Mouse (Mus musculus): ENCODE measurements around the gene Gtf3c5. TPM values are rescaled to one million over a fixed set of nuclear protein-coding genes. Genes with fewer than 3 reads are reported as not detected.

Gtf3c5 gene
- polyA plus RNA-seq, 1 experiment, result 29.0 TPM

DNA sequence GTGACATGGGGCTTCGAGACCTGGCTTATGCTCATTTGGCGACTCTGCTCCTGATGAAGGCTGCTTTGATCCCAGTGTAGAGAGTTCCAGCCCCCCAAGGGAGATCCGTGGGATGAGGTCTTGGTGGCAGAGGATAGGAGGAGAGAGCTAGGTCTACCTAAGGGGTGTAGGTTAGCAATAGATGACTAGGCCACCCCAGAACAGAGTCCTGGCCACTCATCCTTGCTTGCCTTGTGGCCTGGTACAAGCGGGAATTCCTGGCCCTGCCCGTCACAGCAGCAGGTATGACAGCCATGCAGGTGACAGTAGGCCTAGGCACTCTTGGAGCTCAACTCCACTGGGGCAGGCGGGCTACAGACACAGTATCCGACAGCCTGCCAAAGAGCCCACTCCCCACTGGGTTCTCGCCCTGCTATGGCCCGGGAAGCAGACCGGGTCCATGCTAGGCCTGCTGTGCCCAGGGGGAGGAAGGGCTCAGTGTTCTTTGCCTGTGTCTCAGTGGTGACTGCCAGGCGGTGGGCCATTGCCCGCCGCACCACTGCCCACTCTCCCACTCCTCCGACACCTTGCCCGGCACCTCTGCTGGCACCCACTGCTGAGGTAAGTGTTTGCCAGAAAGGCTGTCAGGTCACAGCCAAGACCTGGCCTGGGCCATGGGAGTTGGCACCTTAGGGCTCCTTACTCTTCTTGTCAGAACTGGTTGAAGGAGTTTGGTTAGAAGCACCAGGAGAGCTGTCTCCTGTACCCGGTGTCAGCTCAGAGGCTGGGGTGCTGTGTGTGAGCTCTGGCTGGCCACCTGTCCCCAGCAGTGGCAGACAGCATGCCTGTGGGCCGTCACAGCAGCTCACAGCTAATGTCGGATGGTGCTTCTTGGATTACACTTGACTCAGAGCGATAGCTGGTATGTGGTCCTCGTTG, 55.9 kb downstream of the Gtf3c5 start:
- H3K4me1 ChIP-seq (ENCODE audit: control insufficient read depth, insufficient read depth, low read length), result no peaks in the 10 kb centered on the region
- H3K9ac ChIP-seq (ENCODE audit: low read depth, poor library complexity, severe bottlenecking), result no peak overlapping the region
- TF ChIP-seq EP300 (IDR thresholded peaks at IDR 0.05; ENCODE audit: insufficient read depth, low read depth, low read length), result no peak
- TF ChIP-seq POLR2A (IDR thresholded peaks at IDR 0.05; ENCODE audit: insufficient read depth, low read length), result no peak
- TF ChIP-seq CTCF (IDR thresholded peaks at IDR 0.05; ENCODE audit: low read depth, low read length), result no peak
- no peaks in the 10 kb centered on the region for H3K36me3 ChIP-seq (ENCODE audit: control insufficient read depth, insufficient read depth, low read length, poor library complexity, severe bottlenecking)
- H3K27me3 ChIP-seq (ENCODE audit: control insufficient read depth, insufficient read depth, low read length, poor library complexity, severe bottlenecking), result no peaks in the 10 kb centered on the region
- H3K9me3 ChIP-seq (replicated peaks; ENCODE audit: control insufficient read depth, insufficient read depth, low read length, poor library complexity, severe bottlenecking), result no peaks in the 10 kb centered on the region
- no peak overlapping the region for H3K4me3 ChIP-seq (ENCODE audit: low read depth, low read length)
- no peak overlapping the region for H3K27ac ChIP-seq (ENCODE audit: insufficient read depth, low read length)

DNA sequence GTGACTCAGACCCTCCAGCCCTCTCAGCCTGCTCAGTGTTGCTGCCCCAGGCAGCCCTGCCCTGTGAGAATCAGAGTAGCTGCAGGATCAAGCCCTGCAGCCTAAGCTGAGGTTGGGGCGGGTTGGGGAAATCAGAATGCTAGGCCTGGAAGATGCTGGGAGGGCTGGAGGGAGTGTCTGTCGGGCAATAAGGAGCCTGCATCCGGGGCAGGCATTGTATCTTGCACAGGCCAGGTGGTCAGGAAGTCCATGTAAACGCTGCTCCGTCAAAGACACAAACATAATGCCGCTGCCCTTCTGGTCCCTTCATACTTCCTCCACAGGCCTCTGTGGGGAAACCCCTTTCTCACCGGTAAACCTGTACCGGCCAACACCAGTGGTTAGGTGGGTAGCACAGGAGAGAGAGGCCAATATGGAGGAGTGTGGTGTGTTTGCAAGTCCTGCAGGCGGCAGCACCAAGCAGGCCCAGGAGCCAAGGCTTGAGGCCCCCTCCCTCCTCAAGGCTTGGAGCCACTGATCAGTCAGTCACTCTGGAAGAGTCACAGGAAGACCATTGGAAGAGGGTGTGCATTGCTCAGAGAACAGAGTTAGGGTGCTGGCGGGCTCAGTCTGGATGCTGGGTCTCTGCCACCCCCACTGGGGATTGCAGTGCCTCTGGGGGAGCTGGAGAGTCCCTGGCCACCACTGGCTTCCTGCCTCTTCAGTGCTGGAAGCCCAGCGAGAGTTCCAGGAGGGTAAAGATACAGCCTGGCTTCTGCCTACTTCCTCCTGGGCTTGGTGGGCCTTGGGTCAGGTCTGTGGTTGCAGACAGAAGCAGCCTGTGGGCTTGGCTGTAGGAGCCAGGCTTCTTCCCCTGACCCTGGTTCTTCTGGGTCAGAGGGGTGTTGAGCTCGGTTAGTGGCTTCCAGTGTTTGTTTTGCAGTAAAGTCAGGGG, 57.3 kb downstream of the Gtf3c5 start:
- Histone ChIP-seq H3K9me3 (replicated peaks; ENCODE audit: control insufficient read depth, insufficient read depth, low read length, poor library complexity, severe bottlenecking) (no peaks in the 10 kb centered on the region), H3K9ac (ENCODE audit: low read depth, poor library complexity, severe bottlenecking) (no peak overlapping the region), H3K27ac (ENCODE audit: insufficient read depth, low read length) (0 out of 2 replicates have a peak overlapping the region, but pooled peaks have one; percentile 10), H3K4me3 (ENCODE audit: low read depth, low read length) (no peak overlapping the region), H3K27me3 (ENCODE audit: control insufficient read depth, insufficient read depth, low read length, poor library complexity, severe bottlenecking) (no peaks in the 10 kb centered on the region), H3K36me3 (ENCODE audit: control insufficient read depth, insufficient read depth, low read length, poor library complexity, severe bottlenecking) (no peaks in the 10 kb centered on the region), H3K4me1 (ENCODE audit: control insufficient read depth, insufficient read depth, low read length) (no peaks in the 10 kb centered on the region)
- TF ChIP-seq EP300 (IDR thresholded peaks at IDR 0.05; ENCODE audit: insufficient read depth, low read depth, low read length) (0 out of 2 replicates have a peak, but pooled peaks have one; percentile 51), CTCF (IDR thresholded peaks at IDR 0.05; ENCODE audit: low read depth, low read length) (peak; percentile 32), POLR2A (IDR thresholded peaks at IDR 0.05; ENCODE audit: insufficient read depth, low read length) (no peak)

DNA sequence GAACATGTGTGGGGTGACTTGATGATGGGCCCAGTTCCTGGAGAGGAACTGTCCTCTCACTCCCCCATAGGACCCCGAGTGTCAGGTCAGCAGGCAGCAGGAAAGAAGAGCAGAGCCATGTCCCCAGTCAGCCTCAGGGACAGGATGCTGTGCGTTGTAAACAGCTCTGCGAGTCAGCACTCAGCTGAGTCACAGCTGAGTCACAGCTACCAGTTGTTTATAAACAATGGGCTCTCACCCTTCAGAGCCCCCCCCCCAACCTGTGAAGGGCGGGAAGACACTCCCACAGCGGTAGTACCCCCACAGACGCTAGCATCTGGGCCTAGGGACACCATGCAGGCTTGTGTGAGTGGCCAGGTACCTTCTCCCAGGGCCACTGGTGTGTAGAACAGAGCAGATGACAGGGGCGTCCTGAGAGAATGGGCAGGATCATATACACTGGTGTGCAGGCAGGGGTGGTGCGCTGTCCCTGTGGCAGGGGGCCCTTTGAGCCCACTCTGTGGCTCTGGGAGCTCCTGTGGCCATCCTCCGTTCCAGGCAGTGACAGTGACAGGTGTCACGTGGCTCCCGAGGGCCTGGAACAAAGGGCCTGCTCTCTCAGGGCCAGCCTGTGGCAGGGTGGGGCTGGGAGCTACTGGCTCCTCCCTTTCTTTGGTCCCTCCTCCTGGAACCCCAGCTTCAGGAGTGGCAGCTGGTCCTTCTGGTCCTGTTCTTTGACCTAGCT, 58.2 kb downstream of the Gtf3c5 start:
- H3K9me3 ChIP-seq (replicated peaks; ENCODE audit: control insufficient read depth, insufficient read depth, low read length, poor library complexity, severe bottlenecking), result no peaks in the 10 kb centered on the region
- H3K9ac ChIP-seq (ENCODE audit: low read depth, poor library complexity, severe bottlenecking), result no peak overlapping the region
- no peak overlapping the region for H3K27ac ChIP-seq (ENCODE audit: insufficient read depth, low read length)
- no peaks in the 10 kb centered on the region for H3K36me3 ChIP-seq (ENCODE audit: control insufficient read depth, insufficient read depth, low read length, poor library complexity, severe bottlenecking)
- H3K27me3 ChIP-seq (ENCODE audit: control insufficient read depth, insufficient read depth, low read length, poor library complexity, severe bottlenecking), result no peaks in the 10 kb centered on the region
- peaks cover 1% of the 10 kb centered on the region for H3K4me1 ChIP-seq (ENCODE audit: control insufficient read depth, insufficient read depth, low read length)
- no peak overlapping the region for H3K4me3 ChIP-seq (ENCODE audit: low read depth, low read length)
- TF ChIP-seq EP300 (IDR thresholded peaks at IDR 0.05; ENCODE audit: insufficient read depth, low read depth, low read length), result peak; percentile 44; the same call in 1 of the 2 replicates
- TF ChIP-seq POLR2A (IDR thresholded peaks at IDR 0.05; ENCODE audit: insufficient read depth, low read length), result no peak

DNA sequence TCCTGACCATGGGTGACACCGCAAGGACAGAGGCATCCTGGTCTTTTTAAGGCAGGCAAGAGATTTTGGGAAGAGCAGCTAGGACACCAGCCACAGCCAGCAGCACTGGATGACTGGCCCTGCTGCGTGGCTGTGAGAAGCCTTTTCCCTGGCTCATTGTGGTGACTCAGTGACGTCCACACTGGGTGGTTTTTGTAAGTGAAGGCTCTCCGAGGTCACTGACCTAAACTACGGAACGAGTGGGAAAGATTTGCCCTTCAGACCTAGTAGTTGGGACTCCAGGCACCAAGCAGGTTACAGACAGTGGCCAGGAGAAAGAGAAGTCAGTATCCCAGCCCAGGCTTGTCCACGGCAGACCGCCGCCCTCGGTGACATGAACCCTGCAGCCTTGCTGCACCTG, 59.1 kb downstream of the Gtf3c5 start:
- no peaks in the 10 kb centered on the region for H3K9me3 ChIP-seq (replicated peaks; ENCODE audit: control insufficient read depth, insufficient read depth, low read length, poor library complexity, severe bottlenecking)
- no peak overlapping the region for H3K4me3 ChIP-seq (ENCODE audit: low read depth, low read length)
- peaks cover 2% of the 10 kb centered on the region for H3K4me1 ChIP-seq (ENCODE audit: control insufficient read depth, insufficient read depth, low read length)
- H3K9ac ChIP-seq (ENCODE audit: low read depth, poor library complexity, severe bottlenecking), result no peak overlapping the region
- TF ChIP-seq POLR2A (IDR thresholded peaks at IDR 0.05; ENCODE audit: insufficient read depth, low read length) (no peak), EP300 (IDR thresholded peaks at IDR 0.05; ENCODE audit: insufficient read depth, low read depth, low read length) (no peak), CTCF (IDR thresholded peaks at IDR 0.05; ENCODE audit: low read depth, low read length) (no peak)
- no peaks in the 10 kb centered on the region for H3K27me3 ChIP-seq (ENCODE audit: control insufficient read depth, insufficient read depth, low read length, poor library complexity, severe bottlenecking)
- 0 out of 2 replicates have a peak overlapping the region, but pooled peaks have one; percentile 5 for H3K27ac ChIP-seq (ENCODE audit: insufficient read depth, low read length)
- no peaks in the 10 kb centered on the region for H3K36me3 ChIP-seq (ENCODE audit: control insufficient read depth, insufficient read depth, low read length, poor library complexity, severe bottlenecking)

DNA sequence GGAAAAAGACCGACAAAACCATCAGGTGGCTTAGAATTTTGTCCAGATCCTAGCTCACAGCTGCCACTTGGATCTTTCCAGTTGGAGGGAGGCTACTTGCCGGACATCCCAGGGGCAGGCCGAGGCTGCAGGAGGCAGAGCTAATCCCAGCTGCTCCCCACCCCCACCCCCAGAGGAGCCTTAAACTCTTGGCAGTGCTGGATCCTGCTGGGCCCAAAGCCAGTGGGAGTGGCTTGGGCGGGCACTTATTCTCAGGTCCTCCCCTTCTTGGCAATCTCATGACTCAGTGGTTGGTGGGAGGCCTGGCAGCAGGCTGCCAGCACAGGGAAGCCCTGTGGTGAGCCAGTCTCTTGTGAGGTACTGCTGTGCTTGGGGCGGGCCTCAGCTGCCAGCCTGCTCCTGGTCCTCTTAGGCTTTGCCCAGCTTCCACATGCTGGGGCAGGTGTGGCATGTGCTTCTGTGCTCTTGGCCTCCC, 59.9 kb downstream of the Gtf3c5 start:
- no peaks in the 10 kb centered on the region for H3K9me3 ChIP-seq (replicated peaks; ENCODE audit: control insufficient read depth, insufficient read depth, low read length, poor library complexity, severe bottlenecking)
- no peak overlapping the region for H3K27ac ChIP-seq (ENCODE audit: insufficient read depth, low read length)
- H3K9ac ChIP-seq (ENCODE audit: low read depth, poor library complexity, severe bottlenecking), result no peak overlapping the region
- H3K4me3 ChIP-seq (ENCODE audit: low read depth, low read length), result no peak overlapping the region
- H3K4me1 ChIP-seq (ENCODE audit: control insufficient read depth, insufficient read depth, low read length), result peaks cover 4% of the 10 kb centered on the region
- TF ChIP-seq EP300 (IDR thresholded peaks at IDR 0.05; ENCODE audit: insufficient read depth, low read depth, low read length), result 0 out of 2 replicates have a peak, but pooled peaks have one; percentile 6
- TF ChIP-seq CTCF (IDR thresholded peaks at IDR 0.05; ENCODE audit: low read depth, low read length), result no peak
- TF ChIP-seq POLR2A (IDR thresholded peaks at IDR 0.05; ENCODE audit: insufficient read depth, low read length), result no peak
- H3K27me3 ChIP-seq (ENCODE audit: control insufficient read depth, insufficient read depth, low read length, poor library complexity, severe bottlenecking), result no peaks in the 10 kb centered on the region
- no peaks in the 10 kb centered on the region for H3K36me3 ChIP-seq (ENCODE audit: control insufficient read depth, insufficient read depth, low read length, poor library complexity, severe bottlenecking)

All from ES-Bruce4 (cell line).